Mouse (Mus musculus): ENCODE results near the gene Itga5. TPM values are rescaled to one million over a fixed set of nuclear protein-coding genes. Genes with fewer than 3 reads are reported as not detected.
"Not testable (repeated sequence)": the region's sequence is repeated elsewhere in the genome, so short reads cannot be mapped to it uniquely, and the experiment has no call there.

The Itga5 gene
- 1 to 10 TPM; 2.6 to 3.9 TPM for total RNA-seq (2021)
- long read RNA-seq, experiment 1, full-length matches to known transcripts = 3 of 12 reads
- long read RNA-seq, experiment 1, partial matches to known transcripts = 4 of 12 reads
- long read RNA-seq, experiment 1, other reads (novel, unspliced or antisense) = 5 of 12 reads
- long read RNA-seq, experiment 2, partial matches to known transcripts = 1 of 4 reads
- long read RNA-seq, experiment 2, other reads (novel, unspliced or antisense) = 3 of 4 reads

DNA sequence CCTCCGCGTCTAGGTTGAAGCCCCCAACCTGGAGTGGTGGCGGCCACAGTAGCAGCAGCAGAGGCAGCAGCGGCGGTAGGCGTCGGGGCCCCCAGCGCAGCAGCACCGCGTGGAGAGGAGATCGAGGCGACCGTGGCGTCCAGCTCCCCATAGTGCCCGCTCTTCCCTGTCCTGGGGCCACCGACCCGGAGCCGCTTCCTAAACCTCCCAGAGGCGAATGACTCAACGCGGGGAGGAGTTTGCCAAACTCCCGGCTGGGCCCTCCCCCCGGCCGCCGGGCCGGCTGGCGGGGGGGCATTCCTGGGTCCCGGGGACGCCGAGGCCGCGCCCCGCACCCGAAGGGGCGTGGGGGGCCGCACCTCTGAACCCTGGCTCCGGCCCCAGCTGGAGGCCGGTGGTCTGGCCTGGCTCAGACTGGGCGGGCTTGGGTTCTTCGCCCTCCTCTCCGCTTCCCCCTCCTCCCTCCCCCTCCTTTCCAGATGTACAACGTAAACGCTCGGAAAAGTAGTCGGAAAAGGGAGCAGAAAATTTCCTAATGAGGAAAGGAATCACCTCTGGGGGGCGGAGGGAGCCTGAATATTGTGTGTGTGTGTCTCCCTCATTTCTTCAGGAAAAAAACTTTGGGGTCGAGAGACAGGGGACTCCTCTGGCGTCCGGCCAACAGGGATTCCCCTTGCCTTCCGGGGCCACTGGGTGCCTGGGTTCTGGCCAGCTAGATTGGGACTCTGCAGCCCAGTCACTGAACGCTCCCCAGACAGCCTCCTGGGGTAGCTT is at the start of gene Itga5:
Gene Itga5, minus strand, starts transcription at position 388 of the 774 bp plus-strand sequence.
- no peak for DNase-seq (ENCODE audit: low spot score in 2 of 2)

- not testable (repeated sequence) for DNase-seq (ENCODE audit: low spot score in 2 of 2)
Observed at GRCm38 (mm10) chr15:103405586-103405985, 39.0 kb upstream of the Itga5 start.

- no peak for DNase-seq (ENCODE audit: low spot score in 2 of 2)
Observed at GRCm38 (mm10) chr15:103401361-103401760, 34.8 kb upstream of the Itga5 start.

DNA sequence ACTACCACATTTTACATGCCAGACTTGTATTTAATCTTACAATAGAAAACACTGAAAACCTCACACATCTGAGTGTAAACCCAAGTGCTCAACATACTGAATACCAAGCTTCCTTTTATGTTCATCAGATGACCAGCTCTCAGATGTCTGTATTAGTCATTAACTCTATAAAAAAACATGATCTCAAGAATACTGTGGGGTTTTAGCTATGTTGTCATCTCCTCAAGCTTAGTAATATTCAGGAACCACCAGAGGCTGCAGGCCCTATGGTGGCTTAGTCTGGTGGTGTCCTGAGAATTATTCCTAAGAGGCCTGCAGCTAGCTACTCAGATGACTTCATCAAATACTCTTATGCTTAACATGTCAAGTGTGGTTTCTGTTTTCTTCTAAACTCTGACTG is 27.0 kb upstream of the Itga5 start:
- DNase-seq (ENCODE audit: low spot score in 2 of 2) = no peak

DNA sequence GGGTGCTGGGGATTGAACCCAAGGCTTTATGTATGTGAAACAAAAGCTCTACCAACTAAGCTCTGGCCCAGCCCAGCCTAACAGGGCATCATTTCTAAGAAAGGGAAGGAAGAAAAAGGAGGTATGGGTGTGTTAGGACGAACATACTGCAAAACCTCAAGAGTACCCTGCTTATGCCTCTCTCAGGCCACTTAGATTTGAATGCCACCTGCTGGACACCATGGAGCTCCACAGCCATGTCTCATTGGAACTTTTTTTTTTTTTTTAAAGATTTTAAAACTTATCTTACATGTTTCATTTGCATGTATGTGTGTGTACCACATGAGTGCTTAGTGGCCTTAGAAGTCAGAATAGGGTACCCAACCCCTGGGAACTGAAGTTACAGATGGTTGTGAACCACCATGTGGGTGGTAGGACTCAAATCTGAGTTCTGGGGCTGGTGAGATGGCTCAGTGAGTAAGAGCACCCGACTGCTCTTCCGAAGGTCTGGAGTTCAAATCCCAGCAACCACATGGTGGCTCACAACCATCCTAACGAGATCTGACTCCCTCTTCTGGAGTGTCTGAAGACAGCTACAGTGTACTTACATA is 22.1 kb upstream of the Itga5 start:
- no peak for DNase-seq (ENCODE audit: low spot score in 2 of 2)

DNA sequence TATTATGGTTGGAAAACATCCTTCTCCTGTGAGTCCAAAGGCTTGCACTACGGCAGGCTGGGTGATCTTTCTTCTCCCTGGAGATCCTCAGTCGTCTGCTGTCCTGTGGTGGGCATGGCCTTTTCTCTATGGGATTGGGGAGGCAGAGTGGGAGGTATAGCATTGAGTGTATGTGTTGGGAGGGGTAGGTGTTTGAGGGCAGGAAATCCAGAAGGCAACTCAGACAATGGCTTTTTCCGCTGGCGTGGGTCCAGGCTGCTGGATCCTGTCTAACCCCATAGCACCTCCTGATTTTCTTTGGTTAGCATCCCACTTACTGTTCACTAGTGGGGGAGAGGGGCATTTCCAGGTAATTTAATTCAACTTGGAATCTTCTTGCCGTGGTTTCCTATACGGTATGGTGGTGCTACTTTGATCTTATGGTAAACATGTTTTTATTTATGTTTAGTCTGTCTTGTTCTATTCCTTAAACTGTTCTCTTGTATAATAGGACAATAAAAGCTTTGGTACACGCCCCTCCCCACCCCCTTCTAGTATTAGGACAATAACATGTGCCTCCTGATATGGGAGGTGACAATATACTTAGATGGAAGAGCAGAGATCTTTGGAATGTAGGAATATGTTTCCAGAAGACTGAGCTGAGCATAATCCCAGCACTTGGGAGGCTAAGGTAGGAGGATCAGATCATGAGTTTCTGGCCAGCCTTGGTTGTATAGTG is 17.4 kb upstream of the Itga5 start:
- no peak for DNase-seq (ENCODE audit: low spot score in 2 of 2)

DNA sequence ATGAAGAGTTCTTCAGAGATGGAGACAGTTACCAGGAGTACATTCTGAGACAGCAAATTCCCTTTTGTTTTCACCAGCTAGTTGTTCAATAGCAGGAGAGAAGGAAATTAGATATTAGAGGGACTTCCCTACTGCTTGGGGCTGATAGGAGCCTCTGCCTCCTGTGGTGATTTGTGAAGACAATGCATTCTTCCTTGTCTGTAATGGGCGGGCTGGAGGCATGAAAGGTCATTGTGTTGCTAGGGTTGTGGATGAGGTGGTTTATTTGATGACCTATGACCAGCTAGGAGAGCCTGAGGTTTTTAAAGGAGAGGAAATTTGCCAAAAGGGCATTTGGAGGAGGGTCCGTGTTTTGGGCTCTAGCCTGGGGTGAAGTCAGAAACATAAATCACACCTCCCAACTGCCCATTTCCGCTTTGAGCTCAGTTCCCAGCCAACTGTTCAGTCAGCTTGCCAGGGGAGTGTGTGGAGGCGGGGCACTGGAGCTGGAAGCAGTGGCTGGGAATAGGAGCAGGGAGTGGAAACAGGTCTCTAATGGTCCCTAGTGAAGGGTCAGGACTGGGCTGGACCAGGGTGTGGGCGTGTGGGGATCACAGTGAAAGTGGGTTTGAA is 16.3 kb upstream of the Itga5 start:
- DNase-seq (ENCODE audit: low spot score in 2 of 2) = no peak

- no peak for DNase-seq (ENCODE audit: low spot score in 2 of 2)
Observed at GRCm38 (mm10) chr15:103382075-103382474, 15.5 kb upstream of the Itga5 start.

DNA sequence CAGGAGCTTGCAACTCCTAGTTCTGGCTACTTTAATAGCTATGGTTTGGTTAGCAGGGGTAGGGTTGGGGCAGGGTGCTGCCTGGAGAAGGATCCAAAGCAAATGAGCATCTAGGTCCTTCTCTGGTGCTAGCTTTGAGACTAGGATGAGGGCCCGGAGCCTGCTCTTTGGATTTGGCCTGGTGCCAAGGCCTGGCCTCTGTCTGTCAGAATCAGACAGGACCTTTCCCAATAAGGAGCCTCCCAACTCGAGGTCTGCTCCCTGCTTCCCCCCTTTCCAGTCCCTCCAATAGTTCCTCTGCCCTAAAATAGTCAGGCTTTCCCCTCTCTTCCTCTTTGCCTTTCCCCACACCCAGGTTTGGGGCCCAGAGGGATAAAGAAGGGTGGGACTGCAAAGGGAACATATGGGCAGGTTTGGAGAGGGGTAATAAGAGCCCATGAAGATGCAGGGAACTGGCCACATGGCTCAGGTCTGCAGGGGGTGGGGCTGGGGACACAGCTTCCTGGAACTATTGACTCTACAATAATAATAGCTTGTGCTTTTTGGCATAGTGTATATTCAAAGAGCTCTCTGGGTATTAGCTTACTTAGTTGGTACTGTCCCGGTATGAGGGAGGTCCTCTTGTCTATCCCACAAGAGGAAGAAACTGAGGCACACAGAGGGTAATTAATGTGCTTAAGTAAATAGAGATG is 12.2 kb upstream of the Itga5 start:
- no peak for DNase-seq (ENCODE audit: low spot score in 2 of 2)

GRCm38 (mm10) chr15:103377752-103378664 is 11.4 kb upstream of the Itga5 start:
- DNase-seq (ENCODE audit: low spot score in 2 of 2) = no peak

DNA sequence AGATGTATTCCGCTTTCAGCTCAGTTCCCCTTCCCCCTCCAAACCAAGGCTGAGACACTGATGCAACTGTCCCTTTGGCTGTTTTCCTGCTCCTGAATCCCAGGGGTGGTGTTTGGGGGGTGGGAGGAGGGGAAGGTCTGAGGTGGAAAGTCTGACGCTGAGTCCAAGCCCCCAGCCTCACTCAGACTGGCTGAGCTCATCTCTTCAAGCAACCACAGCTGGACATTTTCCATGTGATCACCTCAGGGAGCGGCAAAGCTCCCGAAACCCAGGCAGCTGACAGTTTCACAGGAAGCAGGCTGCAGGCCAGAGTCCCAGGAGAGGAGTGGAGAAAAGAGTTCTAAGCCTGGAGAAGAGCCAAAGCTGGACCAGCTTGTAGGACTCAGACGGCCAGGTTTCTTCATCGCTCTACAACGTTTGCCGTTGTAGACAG is 10.3 kb upstream of the Itga5 start:
- DNase-seq (ENCODE audit: low spot score in 2 of 2) = no peak

DNA sequence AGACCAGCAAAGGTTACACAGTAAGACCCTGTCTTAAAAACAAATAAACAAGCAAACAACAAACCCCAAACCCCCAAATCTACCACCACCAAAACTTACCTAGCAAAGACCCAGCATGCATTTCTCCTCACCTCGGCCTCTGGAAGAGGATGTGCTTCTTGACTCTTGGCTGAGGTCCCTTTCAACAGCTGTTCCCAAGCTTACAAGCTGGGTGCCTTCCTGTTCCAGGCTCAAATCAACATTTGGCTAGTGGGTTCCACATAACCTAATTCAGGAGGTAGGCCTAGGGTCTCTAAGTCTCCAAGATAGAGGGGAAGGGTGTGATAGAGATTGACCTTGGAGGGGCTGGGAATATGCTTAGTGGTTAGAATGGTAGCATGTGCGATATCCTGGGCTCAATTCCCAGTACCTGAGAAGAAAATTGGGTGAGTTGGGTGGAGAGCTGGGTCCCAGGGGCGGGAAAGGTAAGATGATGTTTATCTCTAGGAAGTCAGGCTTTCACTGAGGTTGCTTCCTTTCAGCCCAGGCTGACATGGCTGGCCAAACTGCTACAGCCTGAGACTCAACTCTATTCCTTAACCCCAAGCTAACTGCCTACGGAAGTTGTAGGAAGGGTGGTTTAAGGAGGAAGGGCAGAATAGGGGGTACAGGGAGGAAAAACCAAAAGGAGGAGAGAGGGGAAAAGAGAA is 8.7 kb upstream of the Itga5 start:
- DNase-seq (ENCODE audit: low spot score in 2 of 2) = no peak

DNA sequence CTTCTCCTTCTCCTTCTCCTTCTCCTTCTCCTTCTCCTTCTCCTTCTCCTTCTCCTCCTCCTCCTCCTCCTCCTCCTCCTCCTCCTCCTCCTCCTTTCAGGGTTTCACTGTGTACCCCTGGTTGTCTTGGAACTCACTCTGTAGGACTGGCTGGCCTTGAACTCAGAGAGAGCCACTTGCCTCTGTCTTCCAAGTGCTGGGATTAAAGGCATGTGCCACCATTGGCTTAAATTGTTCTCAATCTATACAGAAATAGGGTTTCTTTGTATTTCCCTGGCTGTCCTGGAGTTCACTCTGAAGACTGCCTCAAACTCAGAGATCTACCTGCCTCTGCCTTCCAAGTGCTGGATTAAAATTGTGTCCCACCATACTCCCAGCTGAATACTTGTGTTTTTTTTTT is 5.9 kb upstream of the Itga5 start:
- DNase-seq (ENCODE audit: low spot score in 2 of 2) = no peak

GRCm38 (mm10) chr15:103371741-103372140 is 5.2 kb upstream of the Itga5 start:
- no peak for DNase-seq (ENCODE audit: low spot score in 2 of 2)

DNA sequence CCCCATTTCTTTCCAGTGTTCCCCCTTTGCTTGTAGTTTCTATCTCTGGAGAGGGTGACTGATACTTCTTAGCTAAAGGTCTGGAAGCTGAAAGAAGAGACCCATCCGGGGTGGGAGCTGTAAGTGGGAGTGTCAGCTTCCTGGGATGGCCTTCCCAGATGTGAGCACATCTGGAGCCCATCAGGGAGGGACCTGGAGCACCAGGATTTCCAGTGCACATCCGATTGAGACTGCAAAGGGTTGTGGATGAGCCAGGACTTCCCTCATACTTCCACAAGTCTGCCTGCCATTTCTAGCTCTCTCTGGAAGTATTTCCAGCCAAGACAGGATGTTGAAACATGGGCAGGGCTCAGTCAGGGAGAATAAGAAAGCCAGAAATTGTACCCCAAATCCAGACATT is 4.6 kb upstream of the Itga5 start:
- no peak for DNase-seq (ENCODE audit: low spot score in 2 of 2)

DNA sequence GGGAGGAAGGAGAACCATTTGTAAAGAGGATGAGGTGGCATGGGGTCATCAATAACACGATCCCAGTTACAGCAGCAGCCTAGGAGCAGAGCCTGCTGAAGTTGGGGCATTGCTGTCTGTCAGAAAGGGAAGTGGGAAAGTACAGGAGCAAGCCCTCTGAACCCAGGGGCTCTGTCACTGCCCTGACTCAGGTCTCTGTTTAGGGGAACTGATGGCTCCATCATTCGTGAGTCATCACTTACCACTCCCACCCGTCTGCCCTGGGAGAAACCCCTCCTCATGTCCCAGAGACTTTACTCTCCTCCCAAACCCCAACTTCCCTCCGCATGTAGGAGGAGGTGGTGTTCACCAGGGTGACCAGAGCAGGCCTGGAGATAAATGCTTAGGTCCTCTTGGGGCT is 3.9 kb upstream of the Itga5 start:
- DNase-seq (ENCODE audit: low spot score in 2 of 2) = no peak

GRCm38 (mm10) chr15:103369123-103369522 is 2.6 kb upstream of the Itga5 start:
- peak in 1 of 2 experiments; percentile 30 for DNase-seq (ENCODE audit: low spot score in 2 of 2)

DNA sequence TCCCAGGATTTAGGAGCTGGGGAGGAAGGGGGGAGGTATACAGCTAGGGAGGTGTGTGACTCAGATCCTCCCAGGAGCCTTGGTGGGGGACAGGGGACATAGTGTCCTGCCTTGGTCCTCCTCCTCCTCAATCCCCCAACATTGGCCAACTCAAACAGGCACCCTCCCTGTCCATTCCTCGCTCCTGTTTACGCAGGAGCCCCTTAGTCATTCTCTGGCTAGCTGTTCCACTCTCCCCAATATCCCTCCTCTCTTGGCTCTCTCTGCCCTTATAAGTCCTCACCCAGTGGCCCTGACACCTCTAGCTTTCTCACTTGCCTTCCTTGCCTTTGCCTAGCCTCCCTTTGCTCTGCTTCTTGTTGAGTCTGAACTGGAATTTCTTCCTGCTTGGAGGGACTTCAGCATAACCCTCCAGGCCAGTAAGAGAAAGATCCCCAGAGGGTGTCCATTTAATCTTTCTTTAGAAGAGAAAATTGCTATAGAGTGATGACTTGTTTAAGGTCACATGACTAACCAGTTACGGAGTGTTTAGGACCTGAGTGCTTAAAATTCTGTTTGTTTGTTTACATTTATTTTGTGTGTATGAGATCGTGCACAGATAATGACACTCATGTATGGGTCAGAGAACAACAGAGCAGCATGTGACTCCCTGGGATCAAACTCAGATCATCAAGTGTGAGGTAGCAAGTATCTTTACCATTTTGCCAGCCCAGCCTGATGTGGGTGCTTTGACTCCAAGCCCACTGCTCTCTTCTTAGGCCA is 1.8 kb upstream of the Itga5 start:
- DNase-seq (ENCODE audit: low spot score in 2 of 2) = no peak
